Mouse (Mus musculus): Measurements from ENCODE around the gene Neil1. TPM values are rescaled to one million over a fixed set of nuclear protein-coding genes. Genes with fewer than 3 reads are reported as not detected.

The Neil1 gene
- 15.4 and 15.6 TPM in 2 replicates for total RNA-seq (2017)

DNA sequence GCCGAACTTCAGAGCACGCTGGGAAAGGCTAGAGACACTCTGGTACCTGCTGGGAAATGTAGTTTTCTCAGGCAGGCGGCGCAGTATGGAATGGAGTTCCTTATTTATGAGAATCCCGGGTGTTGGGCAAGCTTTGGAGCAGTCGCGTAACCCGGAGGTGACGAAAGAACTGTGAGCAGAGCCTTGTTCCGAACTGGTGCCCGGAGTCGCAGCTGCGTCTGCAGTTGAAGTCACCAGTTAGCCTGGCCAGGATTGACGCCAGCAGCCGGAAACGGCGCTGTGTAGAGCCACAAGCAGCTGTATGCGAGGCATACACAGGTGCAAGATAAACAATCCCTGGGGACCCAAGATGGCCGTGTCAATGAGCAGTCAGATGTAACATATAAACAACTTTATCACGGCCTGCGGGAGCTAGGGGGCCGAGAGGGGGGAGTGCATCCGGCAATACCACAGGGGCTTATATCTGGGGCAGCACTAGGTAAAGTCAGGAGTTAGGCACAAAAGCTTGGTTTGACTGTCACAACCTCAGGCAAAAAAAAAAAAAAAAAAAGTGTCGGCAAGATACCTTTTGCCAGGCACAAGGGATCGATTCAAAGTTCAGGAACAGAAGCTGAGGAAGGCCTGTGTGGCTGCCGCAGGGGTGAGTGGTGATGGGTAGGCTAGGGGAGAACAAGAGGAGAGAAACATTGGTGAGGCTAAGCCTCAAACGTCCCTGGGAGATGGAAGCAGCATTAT is at the start of gene Neil1:
Gene Neil1, minus strand, starts transcription at position 162 of the 735 bp plus-strand sequence.
- ATAC-seq (ENCODE audit: extremely low read depth, insufficient number of reproducible peaks, low FRiP score, poor library complexity, severe bottlenecking), result peak; percentile 87

DNA sequence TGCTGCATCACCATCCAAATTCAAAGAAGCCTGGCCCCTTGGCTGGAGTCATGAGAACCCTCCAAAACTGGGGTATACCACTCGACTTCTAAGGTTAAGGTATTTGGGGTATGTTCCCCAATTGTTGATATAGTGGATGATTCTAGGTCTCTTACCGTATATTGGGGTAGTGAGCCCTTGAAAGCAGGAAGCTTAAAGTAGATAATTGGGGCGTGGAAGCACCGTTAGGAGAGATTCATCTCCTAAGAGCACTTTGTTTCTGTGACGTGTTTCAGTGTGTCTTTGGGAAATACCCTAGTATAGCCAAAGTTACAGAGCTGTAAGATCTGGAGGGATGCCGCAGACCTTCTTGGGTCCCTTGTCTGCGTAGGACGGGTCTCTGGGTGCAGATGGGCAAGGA is 49.3 kb upstream of the Neil1 start:
- ATAC-seq (ENCODE audit: extremely low read depth, insufficient number of reproducible peaks, low FRiP score, poor library complexity, severe bottlenecking), result no peak

DNA sequence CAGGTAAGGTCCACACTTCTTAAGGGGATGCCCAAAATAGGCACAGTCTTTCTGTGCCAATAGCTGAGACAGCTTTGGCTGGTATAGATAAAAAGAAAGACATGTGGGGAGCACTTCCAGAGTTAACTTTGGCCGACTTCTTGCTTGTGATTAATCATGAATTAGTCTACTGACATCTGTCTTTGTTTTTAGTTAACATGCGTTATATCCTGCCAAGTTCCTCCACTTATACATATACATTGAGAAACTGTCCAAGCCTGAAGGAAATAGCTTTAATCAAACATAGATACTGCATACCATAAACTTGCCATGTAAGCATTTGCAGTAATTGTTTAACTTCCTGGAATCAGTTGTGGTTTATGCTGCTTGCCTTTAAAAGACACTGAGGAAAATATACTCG is 48.6 kb upstream of the Neil1 start:
- ATAC-seq (ENCODE audit: extremely low read depth, insufficient number of reproducible peaks, low FRiP score, poor library complexity, severe bottlenecking), result no peak

DNA sequence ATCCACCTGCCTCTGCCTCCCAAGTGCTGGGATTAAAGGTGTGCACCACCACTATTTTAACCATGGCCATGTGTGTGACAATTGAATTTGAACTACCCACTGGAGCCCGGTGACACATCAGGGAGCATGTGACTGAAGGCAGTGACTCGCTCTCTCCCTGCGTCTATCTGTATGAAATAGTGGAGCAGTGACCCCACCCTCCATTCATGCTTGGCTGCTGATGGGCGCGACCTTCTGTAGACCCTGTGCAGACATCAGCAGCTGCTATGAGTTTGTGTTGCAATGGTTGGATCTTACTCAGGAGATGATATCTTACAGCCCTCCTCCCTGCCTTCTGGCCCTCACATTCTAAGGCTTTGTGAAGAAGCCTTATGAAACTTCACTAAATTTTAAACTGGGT is 20.3 kb upstream of the Neil1 start:
- ATAC-seq (ENCODE audit: extremely low read depth, insufficient number of reproducible peaks, low FRiP score, poor library complexity, severe bottlenecking), result no peak

- no peak for ATAC-seq (ENCODE audit: extremely low read depth, insufficient number of reproducible peaks, low FRiP score, poor library complexity, severe bottlenecking)
Measured at GRCm38 (mm10) chr9:57166173-57166572, 18.1 kb upstream of the Neil1 start.

DNA sequence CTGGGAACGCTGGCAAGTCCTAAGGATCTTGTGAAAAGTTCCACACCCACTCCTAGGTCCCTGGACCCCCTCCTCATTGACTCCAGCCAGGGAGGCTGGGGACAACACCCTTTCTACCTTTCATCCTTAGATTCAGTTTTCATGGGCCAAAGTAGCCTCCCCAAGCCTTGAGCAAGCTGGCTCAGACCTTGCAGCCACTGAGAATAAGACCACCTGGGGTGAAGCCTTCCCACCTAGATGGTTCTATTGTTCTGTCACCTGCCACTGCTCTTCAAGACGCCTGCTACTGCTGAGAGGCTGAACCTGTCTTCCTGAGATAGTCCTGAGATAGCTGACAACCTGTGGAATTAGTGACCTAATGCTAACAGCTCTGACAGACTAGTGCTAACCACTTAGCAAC is 15.0 kb upstream of the Neil1 start:
- ATAC-seq (ENCODE audit: extremely low read depth, insufficient number of reproducible peaks, low FRiP score, poor library complexity, severe bottlenecking), result no peak

DNA sequence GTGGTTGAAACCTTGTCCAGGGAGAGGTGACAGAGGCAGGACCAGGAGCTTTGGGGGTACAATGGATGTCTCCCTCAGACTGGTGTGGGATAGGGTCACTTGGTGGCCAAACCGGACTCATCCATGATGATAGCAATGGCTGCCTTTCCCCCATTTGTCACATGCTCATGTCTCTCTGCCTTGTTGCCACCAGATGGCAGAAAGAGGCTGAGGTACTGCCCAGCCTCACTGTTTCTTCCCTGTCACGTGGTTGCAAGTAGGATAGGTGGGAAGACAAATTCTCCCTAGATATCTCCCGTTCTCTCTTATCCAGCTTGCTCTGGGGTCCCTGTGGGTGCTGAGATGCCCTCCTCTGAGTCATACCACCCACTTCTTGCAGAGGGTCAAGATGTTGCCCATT is 14.4 kb upstream of the Neil1 start:
- no peak for ATAC-seq (ENCODE audit: extremely low read depth, insufficient number of reproducible peaks, low FRiP score, poor library complexity, severe bottlenecking)

- no peak for ATAC-seq (ENCODE audit: extremely low read depth, insufficient number of reproducible peaks, low FRiP score, poor library complexity, severe bottlenecking)
Measured at GRCm38 (mm10) chr9:57158506-57158905, 10.4 kb upstream of the Neil1 start.

DNA sequence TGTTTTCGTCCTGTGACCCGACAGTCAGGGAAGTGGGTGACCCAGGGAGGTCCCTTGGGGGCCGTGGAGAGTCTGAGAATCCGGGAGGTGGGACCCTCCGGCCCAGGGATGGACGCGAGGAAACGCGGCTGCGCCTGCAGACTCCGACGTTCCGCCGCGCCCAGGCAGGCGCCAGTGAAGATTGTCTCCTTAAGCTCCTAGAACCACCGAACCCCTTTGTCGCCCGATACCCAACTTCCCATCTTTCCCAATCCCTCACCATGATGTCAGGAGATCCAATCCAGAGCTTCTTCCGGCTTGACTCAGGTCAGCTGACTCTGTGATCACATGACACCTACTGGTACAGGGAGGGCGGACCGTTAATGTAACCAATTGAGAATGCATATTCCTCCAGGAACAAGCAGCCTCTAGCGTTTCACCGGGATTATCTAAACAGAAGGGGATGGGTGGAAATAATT is 9.9 kb upstream of the Neil1 start, which contains the start of gene Commd4:
Gene Commd4, minus strand, starts transcription at position 319 of the 458 bp plus-strand sequence.
- ATAC-seq (ENCODE audit: extremely low read depth, insufficient number of reproducible peaks, low FRiP score, poor library complexity, severe bottlenecking), result peak; percentile 53; the same call in 1 of the 2 replicates

- ATAC-seq (ENCODE audit: extremely low read depth, insufficient number of reproducible peaks, low FRiP score, poor library complexity, severe bottlenecking), result no peak
Measured at GRCm38 (mm10) chr9:57157499-57157898, 9.4 kb upstream of the Neil1 start.

DNA sequence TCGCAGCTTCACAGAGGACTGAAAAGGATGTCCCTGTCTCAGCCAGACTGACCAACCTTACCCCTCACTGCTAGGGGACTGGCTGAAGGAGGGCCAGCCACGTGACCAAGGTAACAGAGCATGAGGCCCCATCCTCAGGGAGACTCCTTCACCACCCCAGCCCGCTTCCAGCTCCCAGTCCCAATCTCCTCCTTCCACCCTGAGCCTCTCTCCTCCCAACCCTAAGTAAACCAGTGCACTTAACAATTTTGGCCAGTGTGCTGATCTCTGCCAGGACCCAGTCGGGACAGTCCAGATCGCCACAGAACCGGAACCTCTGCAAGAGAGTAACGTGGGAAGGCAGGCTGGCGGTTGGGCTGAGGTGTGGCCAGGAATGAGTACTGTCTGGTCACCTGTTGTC is 8.7 kb upstream of the Neil1 start:
- ATAC-seq (ENCODE audit: extremely low read depth, insufficient number of reproducible peaks, low FRiP score, poor library complexity, severe bottlenecking), result no peak

GRCm38 (mm10) chr9:57156383-57156782 is 8.3 kb upstream of the Neil1 start:
- no peak for ATAC-seq (ENCODE audit: extremely low read depth, insufficient number of reproducible peaks, low FRiP score, poor library complexity, severe bottlenecking)

DNA sequence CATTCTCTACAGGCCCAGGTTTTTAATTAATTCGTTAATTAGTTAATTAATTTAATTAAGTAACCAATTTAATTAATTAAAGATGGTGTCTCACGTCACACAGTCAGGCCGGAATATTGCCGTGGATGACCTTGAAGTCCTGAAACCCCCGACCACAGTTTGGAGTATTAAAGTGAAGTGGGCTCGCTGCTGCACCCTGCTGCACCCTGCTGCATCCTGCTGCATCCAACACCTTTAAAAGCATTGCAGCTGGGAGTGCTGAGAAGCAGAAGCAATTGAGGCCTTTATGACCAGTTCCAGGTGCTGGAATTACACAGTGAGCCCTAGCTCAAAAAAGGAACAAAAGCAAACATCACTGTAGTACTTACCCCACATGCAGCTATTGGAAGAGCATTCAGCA is 4.2 kb upstream of the Neil1 start:
- ATAC-seq (ENCODE audit: extremely low read depth, insufficient number of reproducible peaks, low FRiP score, poor library complexity, severe bottlenecking), result no peak

DNA sequence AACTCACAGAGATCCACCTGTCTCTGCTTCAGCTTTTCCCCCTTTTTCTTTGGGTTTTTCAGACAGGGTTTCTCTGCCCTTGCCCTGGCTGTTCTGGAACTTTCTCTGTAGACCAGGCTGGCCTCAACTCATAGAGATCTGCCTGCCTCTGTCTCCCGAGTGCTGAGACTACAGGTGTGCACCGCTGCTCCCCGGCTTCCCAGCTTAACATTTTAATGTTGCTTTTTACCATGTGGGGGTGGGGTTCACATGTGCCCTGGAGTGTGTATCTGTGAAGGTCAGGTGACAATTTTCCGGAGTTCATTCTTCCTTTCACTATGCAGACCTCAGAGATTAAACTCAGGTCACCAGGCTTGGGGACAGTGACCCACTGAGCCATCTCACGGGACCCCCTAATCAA is 2.1 kb upstream of the Neil1 start:
- ATAC-seq (ENCODE audit: extremely low read depth, insufficient number of reproducible peaks, low FRiP score, poor library complexity, severe bottlenecking), result no peak

DNA sequence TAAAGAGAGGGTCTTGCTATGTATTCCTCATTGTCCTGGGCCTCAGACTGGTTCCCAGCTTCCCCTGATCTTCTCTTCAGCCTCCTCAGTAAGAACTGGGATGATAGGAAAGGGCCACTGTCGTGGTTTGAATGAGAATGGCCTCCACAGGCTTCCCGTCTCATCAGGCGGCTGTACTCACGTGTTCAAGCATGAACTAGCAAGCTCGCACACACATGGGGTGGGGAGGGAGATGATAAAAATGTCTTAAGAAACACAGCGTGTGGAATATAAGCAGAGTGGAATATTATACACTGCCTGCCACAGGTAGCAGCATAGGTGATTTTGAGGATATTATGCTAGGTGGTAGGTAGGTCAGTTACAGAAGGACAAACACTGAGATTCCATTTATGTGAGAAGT is 916 bp upstream of the Neil1 start:
- ATAC-seq (ENCODE audit: extremely low read depth, insufficient number of reproducible peaks, low FRiP score, poor library complexity, severe bottlenecking), result no peak

GRCm38 (mm10) chr9:57147205-57148143 is 631 bp downstream of the Neil1 start:
- ATAC-seq (ENCODE audit: extremely low read depth, insufficient number of reproducible peaks, low FRiP score, poor library complexity, severe bottlenecking), result no peak

GRCm38 (mm10) chr9:57146451-57147066 is 1.5 kb downstream of the Neil1 start:
- ATAC-seq (ENCODE audit: extremely low read depth, insufficient number of reproducible peaks, low FRiP score, poor library complexity, severe bottlenecking), result no peak

- no peak for ATAC-seq (ENCODE audit: extremely low read depth, insufficient number of reproducible peaks, low FRiP score, poor library complexity, severe bottlenecking)
Measured at GRCm38 (mm10) chr9:57144830-57145229, 3.3 kb downstream of the Neil1 start.

DNA sequence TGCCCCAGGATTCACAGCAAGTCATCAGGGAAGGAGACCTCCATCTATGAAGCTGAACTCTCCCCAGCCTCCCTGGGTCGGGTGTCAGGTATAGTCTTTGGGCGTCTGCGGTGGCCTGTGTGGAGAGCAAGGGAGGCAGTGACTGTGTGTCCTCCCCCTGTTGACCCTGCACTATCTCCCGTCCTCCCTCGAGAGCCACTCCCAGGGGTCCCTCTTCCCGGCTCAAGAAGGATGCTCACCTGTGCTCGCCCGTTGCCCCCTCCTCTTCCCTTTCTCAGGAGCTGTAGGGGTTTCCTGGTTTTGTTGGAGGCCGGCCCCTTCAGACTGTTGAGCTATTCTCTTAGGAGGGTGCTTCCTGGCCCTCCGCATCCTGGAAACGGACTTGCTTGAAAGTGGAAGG is 4.9 kb downstream of the Neil1 start:
- no peak for ATAC-seq (ENCODE audit: extremely low read depth, insufficient number of reproducible peaks, low FRiP score, poor library complexity, severe bottlenecking)

All from neutrophil, adult 5-6 weeks (primary cell).